Mouse (Mus musculus): Measurements from ENCODE around the gene Dock6.
"Not testable (repeated sequence)": the region's sequence is repeated elsewhere in the genome, so short reads cannot be mapped to it uniquely, and the experiment has no call there.

The Dock6 gene

GRCm38 (mm10) chr9:21852128-21853091, at the start of gene Dock6:
Gene Dock6 (minus strand): TSS chr9:21852635.
- peak; percentile 71 to 75 for DNase-seq

- no peak for DNase-seq
Measured at GRCm38 (mm10) chr9:21901223-21901820, 48.9 kb upstream of the Dock6 start.

- DNase-seq, result no peak
Measured at GRCm38 (mm10) chr9:21889229-21889628, 36.8 kb upstream of the Dock6 start.

GRCm38 (mm10) chr9:21876601-21877000, 24.2 kb upstream of the Dock6 start:
- DNase-seq, result no peak

GRCm38 (mm10) chr9:21872204-21872603, 19.8 kb upstream of the Dock6 start:
- no peak for DNase-seq

- DNase-seq, result peak; percentile 32 to 33
Measured at GRCm38 (mm10) chr9:21870879-21871524, 18.6 kb upstream of the Dock6 start.

- peak; percentile 31 to 45 for DNase-seq
Measured at GRCm38 (mm10) chr9:21869290-21869689, 16.9 kb upstream of the Dock6 start.

- DNase-seq, result no peak
Measured at GRCm38 (mm10) chr9:21867726-21868125, 15.3 kb upstream of the Dock6 start.

- DNase-seq, result no peak
Measured at GRCm38 (mm10) chr9:21866641-21867040, 14.2 kb upstream of the Dock6 start.

- DNase-seq, result no peak
Measured at GRCm38 (mm10) chr9:21865673-21866398, 13.4 kb upstream of the Dock6 start.

GRCm38 (mm10) chr9:21862181-21862580, 9.7 kb upstream of the Dock6 start:
- no peak for DNase-seq

GRCm38 (mm10) chr9:21860349-21860748, 7.9 kb upstream of the Dock6 start:
- DNase-seq, result not testable (repeated sequence)

- no peak for DNase-seq
Measured at GRCm38 (mm10) chr9:21859606-21860005, 7.2 kb upstream of the Dock6 start.

- no peak for DNase-seq
Measured at GRCm38 (mm10) chr9:21858084-21858483, 5.6 kb upstream of the Dock6 start.

- no peak for DNase-seq
Measured at GRCm38 (mm10) chr9:21857501-21857900, 5.1 kb upstream of the Dock6 start.

- DNase-seq, result no peak
Measured at GRCm38 (mm10) chr9:21854894-21855293, 2.5 kb upstream of the Dock6 start.

GRCm38 (mm10) chr9:21853961-21854360, 1.5 kb upstream of the Dock6 start:
- no peak for DNase-seq

GRCm38 (mm10) chr9:21851084-21851483, 1.4 kb downstream of the Dock6 start:
- DNase-seq, result no peak

GRCm38 (mm10) chr9:21849691-21850677, 2.5 kb downstream of the Dock6 start:
- no peak for DNase-seq

- DNase-seq, result no peak
Measured at GRCm38 (mm10) chr9:21847926-21848325, 4.5 kb downstream of the Dock6 start.

GRCm38 (mm10) chr9:21847425-21847824, 5.0 kb downstream of the Dock6 start:
- DNase-seq, result no peak
